Comparison of ENCODE assay signal across 25 mouse cellular contexts in the genomic region with DNA sequence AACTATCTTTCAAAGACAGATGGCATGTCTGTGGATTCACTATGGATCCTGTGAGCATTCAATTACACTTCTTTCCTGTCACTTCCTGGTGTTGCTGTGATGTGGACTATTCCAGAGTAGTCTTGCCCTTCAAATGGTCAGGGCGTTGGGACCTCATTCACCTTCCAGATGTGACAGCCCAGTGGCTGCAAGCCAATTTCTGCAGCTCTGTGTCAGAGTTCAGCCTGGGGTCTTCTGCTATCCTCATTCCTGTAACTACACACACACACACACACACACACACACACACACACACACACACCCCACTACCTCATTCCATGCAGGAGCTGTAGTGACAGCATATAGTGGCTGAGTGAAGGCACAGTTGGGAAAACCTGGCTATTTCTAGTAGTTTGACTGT.
DNase-seq lines count a peak whose midpoint lies in the region; ATAC-seq and TF ChIP-seq lines count a peak whose summit lies in the region.
"Had no signal": no experiment of that assay in that cellular context is flagged by ENCODE, and none has a peak within 500 bp of the region (broad histone marks: within the 10 kb centered on the region; RNA-seq: fewer than 3 reads in every experiment).

No protein-coding gene starts in this region.

- H3K27me3 ChIP-seq in heart, embryonic 13.5 days (replicated peaks) = no peaks in the 10 kb centered on the region
- H3K27me3 ChIP-seq in lung, embryonic 16.5 days (ENCODE audit: control insufficient read depth, insufficient read depth, low read depth, low read length) = no peaks in the 10 kb centered on the region
- no peaks in the 10 kb centered on the region for H3K27me3 ChIP-seq in heart, postnatal 0 days (ENCODE audit: control insufficient read depth, insufficient read depth, low read length)
- H3K27me3 ChIP-seq: embryonic facial prominence, embryonic 15.5 days; hindbrain, embryonic 12.5 days had no signal

- TF ChIP-seq CTCF in heart, postnatal 0 days (IDR thresholded peaks at IDR 0.05; ENCODE audit: low read depth) = no peak

- TF ChIP-seq EP300 in heart, postnatal 0 days (IDR thresholded peaks at IDR 0.05; ENCODE audit: low read depth) = no peak

- H3K9me3 ChIP-seq in heart, embryonic 13.5 days = no peaks in the 10 kb centered on the region
- H3K9me3 ChIP-seq in lung, embryonic 16.5 days (ENCODE audit: control insufficient read depth, low read length) = no peaks in the 10 kb centered on the region
- no peaks in the 10 kb centered on the region for H3K9me3 ChIP-seq in heart, postnatal 0 days (replicated peaks; ENCODE audit: control insufficient read depth, low read length)
- H3K9me3 ChIP-seq: embryonic facial prominence, embryonic 15.5 days; forebrain, embryonic 10.5 days; G1E; hindbrain, embryonic 12.5 days had no signal

- no peak overlapping the region for H3K4me2 ChIP-seq in heart, embryonic 13.5 days
- H3K4me2 ChIP-seq in lung, embryonic 16.5 days (ENCODE audit: low read depth, low read length) = no peak overlapping the region
- H3K4me2 ChIP-seq in heart, postnatal 0 days (ENCODE audit: low read depth, low read length) = no peak overlapping the region
- H3K4me2 ChIP-seq: embryonic facial prominence, embryonic 15.5 days; hindbrain, embryonic 12.5 days had no signal

- ATAC-seq in heart, embryonic 13.5 days (ENCODE audit: extremely low read depth, insufficient number of reproducible peaks, low FRiP score, low TSS enrichment) = no peak
- peak; percentile 79 for ATAC-seq in lung, embryonic 16.5 days (ENCODE audit: low read depth)
- ATAC-seq in heart, postnatal 0 days (ENCODE audit: insufficient read depth, low read depth) = peak; percentile 81
- ATAC-seq: CD4-positive, CD25-positive, alpha-beta regulatory T cell, adult 4 months; forebrain, embryonic 14.5 days; hindbrain, embryonic 16.5 days; inflammation-experienced regulatory T-cells, adult 6 months; intestine, postnatal 0 days had no signal

- DNase-seq in heart, adult 11 months = peak; percentile 70
- no peak for DNase-seq in heart, adult 18-20 months
- DNase-seq in heart, postnatal 25 days (ENCODE audit: low spot score) = no peak
- no peak for DNase-seq in lung, postnatal 14 days
- peak; percentile 53 for DNase-seq in heart, postnatal 0 days (ENCODE audit: low spot score)
- no peak for DNase-seq in left cerebral cortex, postnatal 25 days (ENCODE audit: low spot score in 2 of 2)
- DNase-seq: adrenal gland, adult 8-10 months; adrenal gland, postnatal 36 days; B cell, adult 2 months; cerebellum, adult 2 months; cerebellum, postnatal 14 days; embryo, embryonic 11 days; gastrocnemius, postnatal 36 days had no signal

- intact Hi-C loops in heart, postnatal 25 days (cut with DNase I) = no loop called here
- intact Hi-C loops in left cerebral cortex, postnatal 25 days (cut with DNase I) = no loop called here

- no peaks in the 10 kb centered on the region for H3K36me3 ChIP-seq in heart, embryonic 13.5 days
- H3K36me3 ChIP-seq in lung, embryonic 16.5 days (ENCODE audit: control insufficient read depth, insufficient read depth, low read length) = no peaks in the 10 kb centered on the region
- no peaks in the 10 kb centered on the region for H3K36me3 ChIP-seq in heart, postnatal 0 days (replicated peaks; ENCODE audit: control insufficient read depth, insufficient read depth, low read length)
- H3K36me3 ChIP-seq: embryonic facial prominence, embryonic 15.5 days; forebrain, embryonic 10.5 days; G1E; hindbrain, embryonic 12.5 days had no signal

- WGBS in heart, embryonic 13.5 days = 19% methylated on average over 1 of the region's 1 CpGs
- WGBS in lung, embryonic 16.5 days = 38% methylated on average over 1 of the region's 1 CpGs
- WGBS in heart, postnatal 0 days = 22% methylated on average over 1 of the region's 1 CpGs

- peak overlapping the region; percentile 77; the same call in 1 of the 2 replicates for H3K27ac ChIP-seq in heart, embryonic 13.5 days (replicated peaks)
- H3K27ac ChIP-seq in lung, embryonic 16.5 days (ENCODE audit: low read length) = no peak overlapping the region
- H3K27ac ChIP-seq in heart, postnatal 0 days (ENCODE audit: low read depth) = no peak overlapping the region
- H3K27ac ChIP-seq: embryonic facial prominence, embryonic 15.5 days; forebrain, embryonic 10.5 days; hindbrain, embryonic 12.5 days had no signal

- no peak overlapping the region for H3K4me3 ChIP-seq in heart, embryonic 13.5 days
- no peak overlapping the region for H3K4me3 ChIP-seq in lung, embryonic 16.5 days (ENCODE audit: low read length)
- no peak overlapping the region for H3K4me3 ChIP-seq in heart, postnatal 0 days (ENCODE audit: low read depth, low read length)
- H3K4me3 ChIP-seq: embryonic facial prominence, embryonic 15.5 days; erythroblast, embryonic 14.5 days; forebrain, embryonic 10.5 days; hindbrain, embryonic 12.5 days had no signal

- H3K4me1 ChIP-seq in heart, embryonic 13.5 days = peaks cover 31% of the 10 kb centered on the region
- peaks cover 3% of the 10 kb centered on the region; the same call in 1 of the 2 replicates for H3K4me1 ChIP-seq in lung, embryonic 16.5 days (replicated peaks; ENCODE audit: control insufficient read depth, insufficient read depth, low read length)
- H3K4me1 ChIP-seq in heart, postnatal 0 days (ENCODE audit: control insufficient read depth, insufficient read depth) = peaks cover 13% of the 10 kb centered on the region
- H3K4me1 ChIP-seq: embryonic facial prominence, embryonic 15.5 days; forebrain, embryonic 10.5 days; hindbrain, embryonic 12.5 days had no signal

- no peak overlapping the region for H3K9ac ChIP-seq in heart, embryonic 13.5 days
- H3K9ac ChIP-seq in lung, embryonic 16.5 days (ENCODE audit: low read length) = no peak overlapping the region
- no peak overlapping the region for H3K9ac ChIP-seq in heart, postnatal 0 days (replicated peaks; ENCODE audit: low read depth, low read length)
- H3K9ac ChIP-seq: embryonic facial prominence, embryonic 15.5 days; hindbrain, embryonic 12.5 days had no signal

Comparison
In these comparisons a context has a peak if more than half of its experiments do, and no peak if none do; other contexts are left out.
1. DNase-seq: peak in heart, adult 11 months (single experiment) and heart, postnatal 0 days (single experiment); none in heart, adult 18-20 months (0 of 2), heart, postnatal 25 days (single experiment), lung, postnatal 14 days (single experiment) and left cerebral cortex, postnatal 25 days (0 of 2).